Mouse (Mus musculus) layer of hippocampus, postnatal 25 days (tissue): Measurements from ENCODE around the gene Nkiras1. TPM values are rescaled to one million over a fixed set of nuclear protein-coding genes. Genes with fewer than 3 reads are reported as not detected.

ENCODE experiments used
- total RNA-seq, 2 experiments: library from RNA; stranded (reverse); gene quantifications; 2 replicates each; pipeline ENCODE4 v1.2.3; 2021

The Nkiras1 gene
- total RNA-seq, 2 experiments from 2014 or later: 84.0 to 84.1 TPM

Other genes with a start within 250 kb of the Nkiras1 start
- 10 to 100 TPM; 57.9 TPM for gene Nr1d2, start 32.0 kb upstream of the Nkiras1 start, total RNA-seq
- 100 to 1,000 TPM; 408 to 422 TPM for gene Rpl15, start 255 bp downstream of the Nkiras1 start, total RNA-seq
- 100 to 1,000 TPM; 105 to 110 TPM for gene Ube2e1, start 60.7 kb downstream of the Nkiras1 start, total RNA-seq